Comparison of ENCODE assay signal across 8 mouse cellular contexts in the genomic region with DNA sequence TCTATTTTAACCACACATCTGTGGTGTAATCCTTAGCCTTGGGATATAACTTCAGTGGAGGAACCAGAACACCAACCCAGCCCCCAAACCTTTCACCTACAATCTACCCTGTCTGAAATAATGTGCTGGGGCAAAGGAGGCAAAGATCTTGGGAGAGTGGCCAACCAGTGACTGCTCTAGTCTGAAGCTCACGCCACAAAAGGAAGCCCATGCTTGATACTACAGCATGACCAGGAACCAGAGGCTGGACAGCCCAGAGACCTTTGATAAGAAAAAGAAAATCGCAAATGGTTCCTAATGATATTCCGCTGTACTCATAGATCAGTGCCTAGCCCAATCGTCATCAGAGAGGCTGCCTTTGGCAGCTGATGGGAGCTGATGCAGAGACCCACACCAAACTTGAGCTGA. TPM values are rescaled to one million over a fixed set of nuclear protein-coding genes. Genes with fewer than 3 reads are reported as not detected.
DNase-seq lines count a peak whose midpoint lies in the region; ATAC-seq lines count a peak whose summit lies in the region.

No protein-coding gene starts in this region.

- H3K9ac ChIP-seq in kidney, embryonic 14.5 days (ENCODE audit: low read depth, low read length) = no peak overlapping the region

- ATAC-seq in kidney, embryonic 14.5 days (ENCODE audit: low FRiP score, low TSS enrichment) = no peak
- ATAC-seq in megakaryocyte, adult 5-6 weeks (ENCODE audit: poor library complexity, severe bottlenecking) = 0 out of 2 replicates have a peak, but pooled peaks have one; percentile 3

- no peaks in the 10 kb centered on the region for H3K36me3 ChIP-seq in kidney, embryonic 14.5 days (ENCODE audit: control insufficient read depth, insufficient read depth, low read length)

- peak overlapping the region; percentile 38; the same call in 1 of the 2 replicates for H3K27ac ChIP-seq in kidney, embryonic 14.5 days (ENCODE audit: low read depth, low read length)

- DNase-seq in spleen, adult 12 weeks (ENCODE audit: low spot score) = peak; percentile 31
- no peak for DNase-seq in spleen, postnatal 36 days (ENCODE audit: low spot score in 2 of 2)
- peak; percentile 54 to 58 for DNase-seq in heart, adult 18-20 months
- no peak for DNase-seq in embryo, embryonic 10.5 days (ENCODE audit: low spot score)
- DNase-seq in B cell, adult 2 months = no peak
- no peak for DNase-seq in gastrocnemius, postnatal 10 days

- no peaks in the 10 kb centered on the region for H3K27me3 ChIP-seq in kidney, embryonic 14.5 days (ENCODE audit: control insufficient read depth, insufficient read depth, low read length)

- H3K4me2 ChIP-seq in kidney, embryonic 14.5 days (replicated peaks; ENCODE audit: low read depth, low read length) = peak overlapping the region; percentile 64; the same call in 1 of the 2 replicates

- WGBS in kidney, embryonic 14.5 days = 79% methylated on average over 4 of the region's 4 CpGs

- H3K9me3 ChIP-seq in kidney, embryonic 14.5 days (ENCODE audit: control insufficient read depth, low read length) = no peaks in the 10 kb centered on the region

- peaks cover 20% of the 10 kb centered on the region; the same call in 1 of the 2 replicates for H3K4me1 ChIP-seq in kidney, embryonic 14.5 days (ENCODE audit: control insufficient read depth, insufficient read depth, low read length)

- H3K4me3 ChIP-seq in kidney, embryonic 14.5 days (ENCODE audit: low read length) = no peak overlapping the region

RNA-seq across cellular contexts. Expression of a gene that starts 9.4 kb away (rescaled TPM):
- 10 to 100 TPM; 52.6 to 62.5 TPM for total RNA-seq in heart, adult 18-20 months (2021)
- 27.0 and 30.3 TPM in 2 replicates for polyA plus RNA-seq in kidney, embryonic 14.5 days (2014; fragmentation: Nextera tagmentation; extraction: Ambion mirVana)
- total RNA-seq in megakaryocyte, adult 5-6 weeks (2015) = 15.5 and 20.1 TPM in 2 replicates
- total RNA-seq in megakaryocyte, adult 5-6 weeks (2017) = 18.5 and 18.8 TPM in 2 replicates
- 10 to 100 TPM; 47.9 to 58.8 TPM for total RNA-seq in gastrocnemius, postnatal 10 days (2021)

Comparison
In these comparisons a context has a peak if more than half of its experiments do, and no peak if none do; other contexts are left out.
1. DNase-seq: peak in spleen, adult 12 weeks (single experiment) and heart, adult 18-20 months (2 of 2); none in spleen, postnatal 36 days (0 of 2), embryo, embryonic 10.5 days (single experiment), B cell, adult 2 months (0 of 2) and gastrocnemius, postnatal 10 days (single experiment).